Mouse (Mus musculus) stomach, postnatal 0 days (tissue): ENCODE data around the gene Pknox2. TPM values are rescaled to one million over a fixed set of nuclear protein-coding genes. Genes with fewer than 3 reads are reported as not detected.

Experiments used
- ATAC-seq: fragments of 200-750 bp; cut with Nextera tagmentation; 2 replicates; pipeline ENCODE4 v1.8.0; 2017; ENCODE audit not compliant: low FRiP score, low TSS enrichment
- DNase-seq: peaks from one replicate; pipeline ENCODE4 v3.0.0-alpha.2; 2016; ENCODE audit warnings: low spot score
- H3K27ac ChIP-seq: fragments of 300-500 bp; sonication (generic); replicated peaks from 2 replicates; pipeline ENCODE4 v1.5.1; 2014; ENCODE audit warnings: mild to moderate bottlenecking, control low read depth
- H3K27me3 ChIP-seq: fragments of 300-500 bp; sonication (generic); 2 replicates; pipeline ENCODE4 v1.6.1; 2014; ENCODE audit warnings: low read length; ENCODE audit not compliant: control insufficient read depth, insufficient read depth
- H3K36me3 ChIP-seq: fragments of 300-500 bp; sonication (generic); 2 replicates; pipeline ENCODE4 v1.6.1; 2014; ENCODE audit warnings: low read length, mixed read lengths; ENCODE audit not compliant: control insufficient read depth, insufficient read depth
- H3K4me1 ChIP-seq: fragments of 300-500 bp; sonication (generic); replicated peaks from 2 replicates; pipeline ENCODE4 v1.6.1; 2014; ENCODE audit warnings: antibody characterized with exemption; ENCODE audit not compliant: control insufficient read depth, insufficient read depth
- H3K4me2 ChIP-seq: fragments of 300-500 bp; sonication (generic); replicated peaks from 2 replicates; pipeline ENCODE4 v1.6.1; 2014; ENCODE audit warnings: low read depth, mild to moderate bottlenecking, control low read depth, moderate library complexity
- H3K4me3 ChIP-seq: fragments of 300-500 bp; sonication (generic); 2 replicates; pipeline ENCODE4 v1.5.1; 2014; ENCODE audit warnings: low read depth, low read length, control low read depth
- H3K9ac ChIP-seq: fragments of 300-500 bp; sonication (generic); 2 replicates; pipeline ENCODE4 v1.6.1; 2014; ENCODE audit warnings: mild to moderate bottlenecking, low read length, control low read depth, mixed read lengths
- H3K9me3 ChIP-seq: fragments of 300-500 bp; sonication (generic); 2 replicates; pipeline ENCODE4 v1.6.1; 2016; ENCODE audit warnings: low read length; ENCODE audit not compliant: control insufficient read depth
- CTCF ChIP-seq: IDR thresholded peaks from 2 replicates; pipeline ENCODE4 v1.5.1; 2016; ENCODE audit warnings: antibody characterized with exemption, low read depth, mild to moderate bottlenecking, moderate library complexity
- EP300 ChIP-seq: optimal IDR thresholded peaks from 2 replicates; pipeline ENCODE3; 2016; ENCODE audit warnings: antibody characterized with exemption
- WGBS: fragments of 180-500 bp; shearing (Covaris S2); extraction: QIAGEN DNeasy Blood & Tissue Kit; methylation state at CpG from one replicate; pipeline ENCODE4 v1.1.7; 2014; 5-methylcytosine and 5-hydroxymethylcytosine counted together
- polyA plus RNA-seq: library from polyadenylated mRNA; unstranded; fragments of >200 nt; fragmentation: Nextera tagmentation; extraction: Ambion mirVana; gene quantifications from 2 replicates; pipeline ENCODE4 v1.2.1, GENCODE M21; 2015

The Pknox2 gene
- polyA plus RNA-seq, 1 experiment from 2014 or later, result 2.4 TPM

GRCm38 (mm10) chr9:37021586-37022230 lies 125.5 kb downstream of the Pknox2 start:
- Histone ChIP-seq H3K27ac (no peak overlapping the region), H3K9me3 (no peaks in the 10 kb centered on the region), H3K4me1 (no peaks in the 10 kb centered on the region; the same call in 1 of the 2 replicates), H3K4me2 (no peak overlapping the region), H3K9ac (no peak overlapping the region), H3K4me3 (no peak overlapping the region), H3K27me3 (no peaks in the 10 kb centered on the region), H3K36me3 (no peaks in the 10 kb centered on the region)
- ATAC-seq (no peak), DNase-seq (no peak)
- WGBS, result 32% methylated on average over 3 of the region's 3 CpGs
- no peak for TF ChIP-seq CTCF
- no peak for TF ChIP-seq EP300

DNA sequence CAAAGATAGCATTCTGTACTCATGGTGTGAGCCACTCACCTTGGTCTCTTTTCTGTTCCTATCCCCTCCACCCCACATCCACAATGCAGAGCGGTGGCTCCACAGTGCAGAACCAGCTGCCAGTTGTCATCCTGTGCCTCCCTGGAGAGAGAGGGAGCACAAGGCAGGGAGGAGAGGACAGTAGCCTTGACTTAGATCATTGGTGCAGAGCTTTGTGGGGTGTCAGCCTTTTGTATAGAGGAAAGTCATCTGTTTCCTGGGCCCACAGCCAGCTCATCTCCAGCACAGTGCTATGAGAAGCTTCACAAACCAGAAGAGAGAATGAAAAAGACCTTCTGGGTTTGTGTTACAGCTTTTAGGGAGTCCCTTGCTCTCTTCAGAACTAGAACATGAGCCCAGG lies 129.1 kb downstream of the Pknox2 start:
- Histone ChIP-seq H3K36me3 (no peaks in the 10 kb centered on the region), H3K9ac (no peak overlapping the region), H3K27ac (no peak overlapping the region), H3K4me2 (no peak overlapping the region), H3K4me3 (no peak overlapping the region), H3K27me3 (no peaks in the 10 kb centered on the region), H3K9me3 (no peaks in the 10 kb centered on the region), H3K4me1 (no peaks in the 10 kb centered on the region; the same call in 1 of the 2 replicates)
- WGBS, result 59% methylated on average over 1 of the region's 1 CpGs
- ATAC-seq, result 0 out of 2 replicates have a peak, but pooled peaks have one; percentile 19
- no peak for DNase-seq
- TF ChIP-seq EP300 (no peak), CTCF (no peak)

DNA sequence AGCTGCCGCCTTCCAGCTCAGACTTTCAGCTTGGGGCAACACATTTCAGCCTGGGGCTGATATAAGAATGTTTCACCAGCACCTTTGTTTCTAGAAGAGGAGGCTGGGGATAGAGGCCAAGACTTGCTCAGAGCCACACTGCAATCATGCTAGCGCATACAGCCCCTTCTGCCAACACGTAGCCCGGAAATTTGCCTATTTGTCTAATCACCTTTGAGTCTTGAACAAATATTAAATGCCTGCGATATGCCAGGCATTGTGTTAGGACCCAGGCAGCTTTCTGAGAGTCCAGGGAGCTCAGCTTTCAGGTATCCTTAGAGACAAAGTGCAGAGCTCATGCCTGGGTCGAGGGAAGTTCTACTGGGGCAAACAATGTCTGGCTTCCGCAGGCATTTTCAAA lies 130.0 kb downstream of the Pknox2 start:
- H3K4me3 ChIP-seq, result no peak overlapping the region
- TF ChIP-seq EP300, result no peak
- no peak for TF ChIP-seq CTCF
- H3K9me3 ChIP-seq, result no peaks in the 10 kb centered on the region
- no peaks in the 10 kb centered on the region for H3K36me3 ChIP-seq
- 44% methylated on average over 7 of the region's 7 CpGs for WGBS
- ATAC-seq (peak; percentile 59; the same call in 1 of the 2 replicates), DNase-seq (peak; percentile 51)
- no peaks in the 10 kb centered on the region; the same call in 1 of the 2 replicates for H3K4me1 ChIP-seq
- H3K9ac ChIP-seq, result no peak overlapping the region; the same call in 1 of the 2 replicates
- 0 out of 2 replicates have a peak overlapping the region, but pooled peaks have one; percentile 30 for H3K27ac ChIP-seq
- H3K4me2 ChIP-seq, result no peak overlapping the region
- H3K27me3 ChIP-seq, result no peaks in the 10 kb centered on the region

DNA sequence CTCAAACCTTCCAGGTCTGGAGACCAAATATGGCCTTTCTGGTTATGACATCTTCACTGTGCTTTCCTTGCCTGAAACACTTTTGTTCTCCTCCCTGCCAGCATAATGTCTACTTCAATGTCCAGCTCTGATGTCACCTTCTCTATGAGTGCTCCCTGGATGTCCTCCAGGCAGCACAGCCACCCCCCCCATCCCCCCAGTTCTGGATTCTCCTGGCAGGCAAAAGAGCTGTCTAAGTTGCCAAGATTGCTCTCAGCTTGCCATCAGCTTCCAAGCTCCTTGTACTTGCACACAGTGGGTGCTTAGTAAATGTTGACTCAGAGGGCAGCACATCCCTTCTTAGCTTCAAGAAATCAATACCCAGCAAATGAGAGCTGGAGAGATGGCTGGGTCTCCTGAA lies 131.0 kb downstream of the Pknox2 start:
- Histone ChIP-seq H3K9ac (no peak overlapping the region), H3K36me3 (no peaks in the 10 kb centered on the region), H3K9me3 (no peaks in the 10 kb centered on the region), H3K27ac (no peak overlapping the region), H3K4me3 (no peak overlapping the region), H3K27me3 (no peaks in the 10 kb centered on the region), H3K4me2 (no peak overlapping the region), H3K4me1 (no peaks in the 10 kb centered on the region; the same call in 1 of the 2 replicates)
- ATAC-seq (no peak), DNase-seq (no peak)
- TF ChIP-seq EP300 (no peak), CTCF (no peak)

GRCm38 (mm10) chr9:37013565-37013964 lies 133.6 kb downstream of the Pknox2 start:
- Histone ChIP-seq H3K4me3 (no peak overlapping the region), H3K4me2 (no peak overlapping the region), H3K27me3 (no peaks in the 10 kb centered on the region), H3K4me1 (no peaks in the 10 kb centered on the region; the same call in 1 of the 2 replicates), H3K36me3 (no peaks in the 10 kb centered on the region), H3K9me3 (no peaks in the 10 kb centered on the region), H3K9ac (no peak overlapping the region), H3K27ac (no peak overlapping the region)
- DNase-seq (no peak), ATAC-seq (no peak)
- TF ChIP-seq CTCF (no peak), EP300 (no peak)
- WGBS, result 33% methylated on average over 8 of the region's 8 CpGs

- no peaks in the 10 kb centered on the region for H3K36me3 ChIP-seq
- H3K9me3 ChIP-seq, result no peaks in the 10 kb centered on the region
- TF ChIP-seq EP300 (no peak), CTCF (no peak)
- no peak overlapping the region for H3K9ac ChIP-seq
- H3K4me1 ChIP-seq, result no peaks in the 10 kb centered on the region
- no peaks in the 10 kb centered on the region for H3K27me3 ChIP-seq
- DNase-seq (no peak), ATAC-seq (no peak)
- H3K4me2 ChIP-seq, result no peak overlapping the region
- H3K4me3 ChIP-seq, result no peak overlapping the region
- H3K27ac ChIP-seq, result no peak overlapping the region
- 55% methylated on average over 5 of the region's 5 CpGs for WGBS
Measured at GRCm38 (mm10) chr9:37008090-37008489, 139.1 kb downstream of the Pknox2 start.
